Mouse (Mus musculus) liver, postnatal 0 days (tissue): ENCODE measurements at regions not wholly inside any gene's neighbourhood (a gene's known extent, or its start where the extent isn't known, plus 50 kb on each side); places are given as distances from the start of the nearest gene placed in this dataset.

Source experiments
- CTCF ChIP-seq: sonication (generic); IDR thresholded peaks from 2 replicates; pipeline ENCODE4 v1.5.1; 2016; ENCODE audit warnings: antibody characterized with exemption, low read depth
- EP300 ChIP-seq: IDR thresholded peaks from 2 replicates; pipeline ENCODE4 v1.6.1; 2016; ENCODE audit warnings: antibody characterized with exemption, low read depth, mild to moderate bottlenecking

DNA sequence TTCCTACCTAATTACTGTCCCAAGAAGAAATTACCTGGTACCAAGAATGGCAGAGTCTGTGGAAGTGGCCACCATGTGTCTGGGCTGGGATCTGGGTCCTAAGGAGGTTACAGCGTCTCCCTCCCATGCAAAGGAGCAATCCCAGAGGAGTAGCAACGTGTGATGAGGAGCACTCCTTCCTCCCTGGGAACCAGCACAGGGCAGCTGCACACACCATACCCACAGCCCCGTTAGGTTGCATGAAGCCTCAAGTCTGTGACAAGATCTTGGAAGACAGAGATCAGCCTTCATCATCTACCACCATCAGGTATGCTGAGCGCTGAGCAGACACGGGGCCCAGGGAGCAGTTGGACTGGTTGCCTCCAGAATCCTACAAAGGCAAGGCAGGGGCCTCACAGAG is 95.7 kb downstream of the Edn3 start:
- no peak for TF ChIP-seq CTCF
- TF ChIP-seq EP300 = no peak
